Mouse (Mus musculus) mesoderm, embryonic 11.5 days (tissue): ENCODE measurements at regions not wholly inside any gene's neighbourhood (a gene's known extent, or its start where the extent isn't known, plus 50 kb on each side); places are given as distances from the start of the nearest gene placed in this dataset.

Experiments
- DNase-seq: peaks from one replicate; pipeline ENCODE4 v3.0.0-alpha.2; 2012; ENCODE audit warnings: low read depth, low spot score

DNA sequence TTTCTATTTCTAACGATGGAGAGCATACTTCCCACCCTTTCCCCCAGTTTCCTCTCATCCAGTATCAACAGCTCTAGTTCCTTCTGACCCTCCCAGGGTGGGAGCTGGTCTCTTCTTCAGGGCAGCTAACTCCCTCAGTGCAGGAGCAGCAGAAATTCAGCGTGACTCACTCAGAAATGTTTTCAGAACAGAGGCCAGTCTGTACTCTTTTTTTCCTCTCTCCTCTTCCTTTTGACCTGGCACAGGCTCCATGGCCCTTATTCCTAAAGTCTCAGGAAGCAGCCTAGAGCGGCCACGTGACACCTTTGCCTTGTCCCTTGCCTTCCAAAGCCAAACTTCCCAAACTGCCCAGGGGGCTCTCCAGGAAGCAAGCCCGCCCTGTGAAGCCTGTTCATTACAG lies 55.4 kb downstream of the Pja1 start:
- no peak for DNase-seq

DNA sequence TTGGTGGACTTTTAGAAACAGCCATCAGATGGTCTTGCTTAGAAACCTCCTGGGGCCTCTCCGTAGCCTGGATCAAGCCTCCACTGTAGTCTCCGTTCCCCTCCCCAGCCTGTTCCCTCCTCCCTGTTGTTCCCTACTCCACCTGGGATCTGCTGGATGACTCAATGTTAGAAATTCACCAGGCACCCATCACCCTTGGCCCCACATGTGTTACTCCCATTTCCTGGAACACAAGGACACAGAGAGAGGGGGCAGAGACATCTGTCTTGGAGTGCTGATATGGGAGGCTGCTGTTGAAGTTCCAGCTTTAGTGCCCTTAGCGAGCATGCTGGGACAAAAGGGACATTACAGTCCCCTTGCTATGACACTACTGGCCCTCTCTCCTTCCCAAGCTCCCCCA lies 60.1 kb downstream of the Pja1 start:
- DNase-seq: no peak

DNA sequence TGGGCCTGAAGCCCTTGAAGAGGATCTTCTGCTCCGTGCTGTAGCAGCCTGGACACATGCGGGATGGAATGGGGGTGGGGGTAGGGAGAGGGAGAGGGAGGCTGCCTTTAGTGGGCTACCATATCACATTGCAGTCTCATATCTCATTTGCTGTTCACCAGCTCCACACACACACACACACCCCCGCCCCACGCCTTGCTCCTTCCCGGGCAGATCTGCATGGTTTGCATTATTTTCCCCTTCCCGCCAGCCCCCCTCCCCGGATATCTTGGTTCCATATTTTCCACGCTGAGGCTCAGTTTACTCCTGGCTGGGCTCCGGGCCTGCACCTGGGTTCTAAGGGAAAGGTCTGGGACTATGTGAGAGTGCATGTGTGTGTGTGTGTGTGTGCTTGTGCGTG lies 61.2 kb downstream of the Pja1 start:
- DNase-seq: no peak

DNA sequence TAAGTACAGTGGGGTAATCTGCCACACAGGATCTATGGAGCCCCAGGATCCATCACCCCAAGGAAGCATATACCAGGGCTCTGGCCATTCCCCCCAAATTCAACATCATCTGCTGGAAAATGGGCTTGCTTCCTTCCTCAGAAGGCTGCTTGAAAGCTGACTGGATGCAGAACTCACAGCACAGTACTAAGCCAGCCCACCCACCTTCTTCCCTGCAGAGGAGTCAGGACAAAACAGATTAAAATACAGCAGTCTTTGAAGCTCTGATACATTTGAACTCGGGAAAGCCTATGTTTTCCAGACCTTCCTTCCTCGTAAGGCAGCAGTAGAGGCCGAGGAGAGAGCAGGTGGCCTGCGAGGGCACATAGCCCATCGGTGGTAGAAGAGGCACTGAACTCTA lies 61.7 kb downstream of the Pja1 start:
- no peak for DNase-seq

DNA sequence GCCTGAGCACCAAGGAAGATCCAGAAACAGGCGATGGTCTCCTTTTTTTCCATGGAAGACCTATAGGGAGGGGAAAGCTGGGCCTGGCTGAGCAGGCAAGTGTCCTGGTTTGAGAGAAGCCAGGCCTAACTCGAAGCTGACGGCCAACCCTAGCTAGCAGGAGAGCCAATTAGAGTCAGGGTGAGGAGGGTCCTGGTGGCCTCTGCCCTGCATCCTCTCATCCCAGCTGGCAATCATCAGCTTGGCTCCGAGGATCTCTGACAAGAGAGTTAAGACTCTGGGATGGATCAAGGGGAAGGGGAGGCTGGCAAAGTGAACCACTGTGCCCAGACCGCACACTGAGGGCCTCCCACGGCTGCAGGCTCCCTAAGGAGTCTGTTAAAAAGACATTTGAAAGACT lies 62.3 kb downstream of the Pja1 start:
- no peak for DNase-seq

DNA sequence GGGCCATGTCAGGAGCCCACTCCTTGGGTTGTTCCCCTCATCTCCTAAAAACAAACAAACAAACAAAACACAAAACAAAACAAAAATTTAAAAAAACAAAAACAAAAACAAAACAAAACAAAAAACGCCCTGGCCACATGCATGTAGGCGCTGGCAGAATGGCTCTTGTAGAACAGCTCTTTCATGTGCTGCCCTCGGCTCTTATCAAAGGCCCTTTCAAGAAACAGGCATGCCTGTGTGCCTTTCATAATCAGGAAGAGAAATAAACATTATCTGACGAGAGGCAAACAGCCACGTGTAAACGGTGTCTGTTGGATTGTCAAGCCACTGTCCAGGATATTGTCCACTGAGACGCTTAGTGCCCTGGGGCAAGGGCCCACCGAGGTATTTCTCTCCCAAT lies 65.2 kb downstream of the Pja1 start:
- DNase-seq: no peak

DNA sequence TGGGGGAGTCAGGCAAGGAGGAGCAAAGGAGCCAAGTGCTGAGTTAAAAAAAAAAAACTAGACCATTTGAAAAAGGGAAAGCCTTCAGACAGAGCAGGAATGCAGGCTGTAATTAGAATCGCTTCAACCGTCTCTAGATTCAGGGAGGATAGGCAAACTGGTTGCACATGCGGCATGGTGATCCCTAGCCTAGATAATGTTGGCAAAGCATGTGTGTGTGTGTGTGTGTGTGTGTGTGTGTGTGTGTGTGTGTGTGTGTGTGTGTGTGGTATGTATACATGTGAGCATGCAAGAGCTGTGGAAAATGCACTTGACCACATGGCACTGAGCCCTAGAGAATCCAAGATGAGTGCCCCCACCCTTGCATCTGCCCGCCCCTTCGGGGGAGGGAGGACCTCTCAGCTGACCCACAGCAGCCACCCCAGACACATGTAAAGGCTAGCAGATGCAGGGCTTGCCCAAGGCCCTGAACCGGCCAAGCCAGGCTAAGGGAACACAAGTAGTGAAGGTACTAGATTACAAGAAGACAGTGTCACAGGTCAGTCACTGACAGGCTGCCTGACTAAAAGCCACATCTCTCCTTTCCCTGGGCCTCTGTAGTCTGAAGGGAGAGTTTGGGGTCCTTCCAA lies 67.4 kb downstream of the Pja1 start:
- no peak for DNase-seq

DNA sequence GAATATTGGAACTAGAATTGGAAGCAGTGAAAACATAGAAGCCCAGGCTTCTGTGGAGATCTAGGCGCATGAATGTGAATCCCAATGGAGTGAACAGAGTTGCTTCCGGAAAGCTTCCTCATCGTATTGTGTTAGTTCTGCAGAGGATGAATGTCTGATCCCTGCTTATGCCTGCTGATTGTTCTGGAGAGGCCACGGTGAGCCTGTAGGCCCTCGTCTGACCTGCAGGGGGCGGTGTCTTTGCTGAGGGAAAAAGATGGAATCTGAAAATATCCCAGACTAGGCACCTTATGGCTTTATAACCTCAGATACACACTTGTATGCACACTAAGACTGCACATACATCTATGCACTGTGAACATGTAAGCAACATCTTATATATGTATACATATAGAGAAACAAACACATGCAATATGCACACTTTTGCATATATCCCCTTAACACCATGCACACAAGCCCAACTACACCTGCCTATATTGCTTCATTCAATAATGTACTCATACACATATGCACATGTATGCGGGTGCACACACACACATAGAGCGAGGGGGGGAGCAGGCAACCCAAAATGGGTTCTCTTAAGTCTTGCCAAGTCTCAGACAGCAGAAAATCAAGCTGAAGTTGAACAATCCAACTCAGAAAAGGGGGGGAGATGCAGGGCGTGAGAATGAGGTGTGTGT lies 68.1 kb downstream of the Pja1 start:
- DNase-seq: no peak

DNA sequence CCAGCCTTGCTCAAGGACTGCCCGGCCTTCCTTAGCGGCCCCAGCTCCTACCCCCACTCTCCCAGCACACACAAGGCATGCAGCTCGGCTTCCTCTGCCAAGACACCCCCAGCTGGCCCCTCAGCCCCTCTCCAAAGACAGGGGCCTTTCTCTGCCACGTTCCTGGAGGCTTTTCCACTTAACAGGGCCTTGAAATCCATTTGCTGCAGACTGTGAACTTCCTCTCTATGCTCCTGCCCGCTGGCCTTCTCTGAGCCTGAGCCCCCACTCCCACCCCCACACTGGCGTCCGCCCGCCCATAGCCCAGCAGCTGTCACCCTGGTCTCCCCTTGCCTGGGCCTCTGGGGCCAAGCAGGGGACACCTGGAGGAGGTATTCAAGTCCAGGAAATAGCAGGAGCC lies 73.7 kb downstream of the Pja1 start:
- no peak for DNase-seq

DNA sequence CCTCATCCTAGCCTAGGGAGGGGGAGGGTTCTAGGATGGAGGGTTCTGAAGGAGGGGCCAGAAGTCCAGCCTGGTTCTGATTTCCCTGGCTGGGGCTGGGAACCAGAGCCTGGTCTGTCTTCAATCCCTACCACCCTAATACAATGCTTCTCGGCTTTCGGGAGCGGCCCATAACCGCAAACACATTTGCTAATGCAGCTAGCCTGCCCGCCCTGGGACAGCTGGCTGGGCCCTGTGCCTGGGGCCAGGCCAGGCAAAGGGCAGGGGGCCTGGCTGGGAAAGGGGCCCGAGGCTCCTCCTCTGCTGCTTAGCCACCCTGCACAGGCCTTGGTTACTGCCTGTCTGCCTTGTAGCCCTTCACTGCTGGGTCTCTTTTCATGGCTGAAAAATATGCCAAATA lies 74.9 kb downstream of the Pja1 start:
- DNase-seq: no peak

DNA sequence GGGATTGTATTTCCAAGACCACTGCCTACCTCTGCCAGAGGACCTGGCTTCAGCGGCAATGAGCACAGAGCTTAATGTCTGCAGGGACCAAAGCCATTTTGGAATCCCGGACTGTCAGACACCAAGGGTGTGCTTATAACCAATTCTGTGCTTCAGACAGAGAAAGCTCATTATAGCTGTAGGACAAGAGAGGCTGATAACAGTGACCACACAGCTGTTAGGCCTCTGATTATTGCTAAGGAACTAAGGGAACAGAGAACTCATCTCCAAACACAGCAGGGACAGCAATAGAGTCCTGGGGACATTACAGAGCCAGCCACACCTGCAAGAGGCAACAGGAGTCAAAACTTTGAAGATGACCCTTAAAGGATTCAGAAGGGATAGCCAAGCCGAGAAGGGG lies 76.0 kb downstream of the Pja1 start:
- DNase-seq: no peak

DNA sequence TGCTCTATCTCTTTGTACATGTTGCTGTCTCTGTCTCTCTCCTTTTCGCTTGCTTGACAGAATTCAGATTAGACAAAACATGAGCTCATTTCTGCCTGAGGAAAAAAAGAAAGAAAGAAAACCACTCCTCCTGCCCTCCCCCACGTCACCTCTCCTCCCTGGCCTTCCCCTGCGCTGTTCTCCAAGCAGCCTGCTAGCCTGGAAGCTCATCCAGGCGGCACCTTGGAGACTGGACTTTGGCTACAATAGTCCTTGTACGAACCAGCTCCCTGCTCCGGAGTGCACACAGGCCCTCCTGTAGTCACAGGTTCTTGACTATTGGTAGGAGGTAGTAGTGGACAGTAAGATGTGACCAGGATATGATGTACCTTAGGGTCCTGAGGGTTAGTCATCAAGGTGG lies 79.4 kb downstream of the Pja1 start:
- no peak for DNase-seq

DNA sequence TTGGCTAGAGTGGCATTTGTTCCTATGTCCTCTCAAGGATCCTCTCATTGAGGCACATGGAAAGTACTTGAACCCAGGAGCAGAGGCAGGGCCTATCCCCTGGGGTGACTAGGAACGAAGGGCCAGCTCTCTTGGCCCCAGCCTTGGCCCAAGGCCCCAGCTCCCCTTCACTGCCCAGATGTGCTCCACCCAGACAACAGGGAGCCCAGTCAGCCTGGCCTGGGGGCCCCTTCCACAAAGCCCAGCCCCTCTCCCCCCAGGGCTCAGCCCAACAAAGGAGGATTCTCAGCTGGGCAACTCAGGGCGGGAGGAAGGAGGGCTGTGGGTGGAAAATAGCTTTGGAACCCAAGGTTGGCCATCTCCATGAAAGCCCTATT lies 80.6 kb downstream of the Pja1 start:
- no peak for DNase-seq

DNA sequence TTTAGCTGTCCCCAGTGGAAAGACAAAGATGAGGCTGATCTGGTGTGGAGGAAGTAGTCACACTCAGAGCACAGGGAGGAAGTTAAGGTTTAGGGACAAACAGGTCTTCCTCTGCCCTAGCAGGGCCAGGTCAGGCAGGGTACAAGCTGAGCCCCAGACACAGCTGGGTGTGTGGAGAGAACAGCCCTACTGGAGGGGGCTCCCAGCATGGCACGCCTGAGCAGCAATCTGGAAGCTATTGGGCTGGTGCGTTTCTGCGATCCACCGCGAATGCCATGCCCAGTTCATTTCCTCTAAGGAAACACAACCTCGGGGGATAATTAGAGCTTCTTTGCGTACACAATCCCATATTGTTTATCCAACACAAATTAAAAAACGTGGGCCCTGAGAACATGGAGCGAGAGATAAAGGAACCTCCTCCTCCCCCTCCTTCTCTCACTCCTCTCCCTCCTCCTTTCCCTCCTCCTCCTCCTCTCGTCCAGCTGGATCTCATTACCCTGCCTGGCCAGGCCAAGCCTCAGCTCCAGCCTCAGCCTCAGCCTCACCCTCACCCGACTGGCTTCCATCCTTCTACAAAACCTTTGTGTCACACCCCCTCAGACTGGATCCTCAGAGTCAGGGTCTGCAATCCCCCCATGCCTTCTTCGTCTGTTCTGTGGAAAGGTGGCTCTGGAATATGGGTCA lies 81.2 kb downstream of the Pja1 start:
- no peak for DNase-seq

DNA sequence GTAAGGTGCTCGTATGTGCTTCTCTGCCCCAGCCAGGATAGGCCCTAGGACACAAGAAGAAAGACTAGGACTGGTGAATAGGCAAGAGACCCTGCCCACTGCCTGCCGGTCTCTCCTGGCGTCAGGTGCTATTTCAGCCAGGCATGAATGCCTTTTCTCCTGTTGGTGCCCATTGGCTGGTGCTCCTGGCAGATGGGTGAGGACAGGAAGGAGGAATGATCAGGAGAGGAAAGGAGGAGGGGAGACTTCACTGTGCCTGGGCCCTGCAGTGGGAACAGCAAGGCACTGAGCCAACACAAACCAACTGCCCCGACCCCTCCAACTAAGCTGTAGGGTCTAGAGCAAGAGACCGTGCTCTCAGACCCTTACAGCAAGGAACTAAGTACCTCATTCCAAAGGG lies 100.4 kb downstream of the Pja1 start:
- no peak for DNase-seq

DNA sequence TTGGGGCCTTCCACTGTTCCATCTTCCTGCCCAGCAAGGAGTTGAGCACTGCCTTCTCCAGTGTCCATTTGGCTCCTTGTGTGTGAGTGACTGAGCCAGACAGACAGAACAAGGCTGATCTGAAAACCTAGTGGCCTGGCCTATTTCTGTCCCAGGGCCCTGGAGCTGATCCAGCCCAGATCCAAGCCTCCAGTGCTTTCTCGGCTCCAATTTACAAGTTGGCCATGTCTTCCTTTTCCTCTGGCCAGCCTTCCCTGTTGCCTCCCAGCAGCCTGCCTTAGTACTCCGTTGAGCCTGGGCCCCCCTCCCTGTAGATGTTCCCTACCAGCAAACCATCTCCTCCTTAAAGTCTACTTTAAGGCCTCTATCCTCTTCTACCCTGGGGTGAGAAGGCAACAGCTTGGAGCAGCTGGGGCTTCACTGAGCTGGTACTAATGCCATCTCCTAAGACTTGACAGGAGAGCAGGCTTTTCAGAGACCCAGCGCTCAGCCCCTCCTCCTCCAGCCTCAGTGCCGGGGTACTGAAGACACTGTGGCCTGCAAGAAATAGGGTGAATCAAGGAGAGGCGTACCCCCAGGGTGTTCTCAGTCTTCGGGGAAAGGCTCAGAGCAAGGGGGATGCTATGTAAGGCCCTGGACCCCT lies 101.7 kb downstream of the Pja1 start:
- DNase-seq: no peak

DNA sequence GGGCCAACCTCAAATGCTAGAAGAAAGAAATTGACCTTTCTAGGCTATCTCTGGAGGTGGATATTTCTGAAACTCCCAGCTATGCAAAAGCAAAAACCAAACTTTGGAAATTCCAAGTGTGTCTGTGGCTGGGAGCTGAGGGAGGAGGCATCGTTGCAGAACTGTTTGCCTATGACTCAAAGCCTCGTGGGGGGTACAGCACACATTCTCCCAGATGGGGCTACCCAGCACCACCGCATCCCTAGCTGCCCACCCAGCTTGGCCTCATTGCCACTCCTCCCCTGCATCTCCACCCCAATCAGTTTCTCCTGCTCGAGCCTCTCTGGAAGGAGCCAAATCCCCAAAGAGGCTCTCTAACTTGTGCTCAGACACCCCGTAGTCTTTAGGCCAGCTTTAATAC lies 107.0 kb downstream of the Pja1 start:
- no peak for DNase-seq

DNA sequence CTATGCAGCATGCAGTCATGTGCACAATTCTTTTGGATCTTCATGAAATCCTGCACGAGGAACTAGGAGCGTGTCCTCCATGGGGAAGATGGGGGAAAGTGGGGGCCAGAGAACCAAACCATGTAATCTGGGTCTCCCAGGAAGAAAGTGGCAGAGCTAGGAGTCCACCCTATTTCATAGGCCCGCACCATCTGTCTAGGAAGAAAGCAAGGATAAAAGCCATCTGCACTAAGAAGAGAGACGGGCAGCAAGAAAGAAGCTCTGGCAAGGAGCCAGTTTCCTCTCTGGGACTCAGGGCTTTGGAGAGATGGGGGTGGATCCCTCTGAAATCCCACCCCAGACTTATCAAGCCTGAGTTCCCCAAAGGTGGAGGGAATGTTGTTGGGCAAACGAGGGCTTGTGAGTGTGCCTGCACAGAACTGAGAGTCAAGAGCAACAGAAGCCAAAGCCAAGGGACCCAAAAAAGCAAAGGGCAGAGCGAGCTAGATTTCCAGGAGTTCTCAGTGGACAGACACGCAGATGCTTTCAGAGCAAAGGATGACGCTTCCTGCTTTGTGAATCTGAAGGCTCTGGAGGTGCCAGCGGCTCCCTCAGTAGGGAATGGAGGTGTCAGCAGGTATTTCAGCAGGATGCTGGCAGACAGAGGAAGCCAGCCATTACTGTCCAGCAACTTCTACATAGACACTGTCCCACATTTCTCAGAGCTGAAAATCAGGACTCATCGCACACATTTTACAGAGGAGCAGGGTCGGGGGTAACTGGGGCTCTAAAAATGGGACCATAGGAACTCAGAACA lies 110.8 kb downstream of the Pja1 start:
- no peak for DNase-seq

DNA sequence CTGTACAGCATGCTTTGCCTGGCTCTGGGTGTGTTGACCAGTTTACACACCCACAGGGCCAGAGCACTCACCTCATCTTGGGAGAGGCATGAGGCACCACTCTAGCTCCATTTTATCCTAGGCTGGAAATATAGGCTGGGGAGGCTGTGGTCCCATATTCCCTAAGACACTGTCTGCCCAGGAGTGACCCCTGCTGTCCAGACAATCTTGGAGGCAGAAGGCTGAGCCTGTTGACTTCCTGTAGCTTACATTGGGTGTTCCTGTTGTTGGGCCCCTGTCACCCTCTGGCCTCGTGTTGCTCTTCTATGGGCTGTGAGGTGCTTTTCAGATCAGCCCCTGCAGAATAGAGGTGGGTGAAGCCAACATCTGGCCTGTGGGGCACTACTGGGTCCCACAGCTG lies 112.3 kb downstream of the Pja1 start:
- DNase-seq: no peak

DNA sequence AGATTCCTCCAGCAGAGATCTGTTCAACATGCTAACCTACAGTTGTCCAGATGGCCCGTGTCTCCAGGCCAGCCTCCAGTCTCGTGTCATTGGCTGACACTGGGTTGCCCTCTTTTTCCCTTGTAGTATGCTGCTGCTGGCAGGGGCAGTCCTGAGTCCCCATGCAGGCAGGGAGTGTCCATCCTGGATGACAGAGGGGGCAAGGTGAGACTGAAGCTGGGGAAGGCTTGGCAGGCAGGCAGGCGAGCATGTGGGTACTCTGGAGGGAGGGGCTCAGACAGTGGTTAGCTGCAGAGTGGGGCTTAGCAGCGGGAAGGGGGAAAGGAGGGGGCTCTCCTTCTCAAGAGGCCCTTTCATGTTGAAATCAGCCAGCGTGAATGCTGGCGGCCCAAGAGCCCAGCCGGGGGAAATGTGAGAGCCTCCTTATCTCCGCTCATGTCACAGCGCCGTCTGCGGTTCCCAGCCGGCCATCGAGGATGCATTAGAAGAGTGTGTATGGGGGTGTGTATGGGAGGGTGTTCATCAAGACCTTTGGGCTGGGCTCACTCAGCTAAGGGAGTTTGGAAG lies 112.9 kb downstream of the Pja1 start:
- no peak for DNase-seq

DNA sequence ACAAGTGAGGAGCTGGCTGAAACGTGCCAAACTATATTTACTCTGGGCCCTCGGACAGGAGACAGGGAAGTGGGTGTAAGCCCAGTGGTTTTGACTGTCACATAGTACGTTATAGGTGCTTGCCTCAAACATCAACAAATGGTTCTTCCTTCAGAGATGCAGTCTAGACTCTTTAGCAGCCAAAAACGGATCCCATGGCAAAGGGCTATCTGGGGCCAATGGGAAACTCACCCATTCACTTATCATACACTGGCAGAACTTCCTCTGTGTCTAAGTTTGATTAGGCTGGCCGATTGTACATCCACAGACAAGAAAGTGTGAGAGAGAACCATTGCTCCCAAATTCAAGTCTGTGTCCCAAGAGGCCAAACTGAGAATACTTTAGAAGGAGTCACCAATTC lies 115.9 kb downstream of the Pja1 start:
- DNase-seq: no peak

DNA sequence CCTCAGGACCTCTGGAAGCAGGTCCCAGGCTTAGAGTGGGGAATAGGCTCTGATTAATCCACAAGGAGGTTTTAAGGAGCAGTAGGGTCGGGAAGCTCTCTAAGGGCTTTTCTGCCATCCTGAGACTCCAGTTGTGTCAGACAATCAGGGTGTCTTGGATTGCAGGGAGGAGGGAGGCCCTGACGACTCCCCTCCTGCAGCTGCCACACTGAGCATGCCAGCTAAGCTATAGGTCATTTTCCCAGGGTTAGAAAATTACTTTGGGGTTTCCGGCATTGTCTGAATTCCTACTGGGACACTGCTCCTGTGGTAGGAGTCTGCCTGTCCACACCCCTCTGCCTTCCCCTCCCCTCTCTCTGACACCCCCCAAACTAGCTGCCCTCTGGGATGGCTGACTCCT lies 120.8 kb downstream of the Pja1 start:
- DNase-seq: no peak
